Mouse (Mus musculus) CH12.LX (cell line): ENCODE data around the gene 4921524J17Rik. TPM values are rescaled to one million over a fixed set of nuclear protein-coding genes. Genes with fewer than 3 reads are reported as not detected.

ENCODE experiments used
- DNase-seq: peaks from one replicate; pipeline ENCODE4 v3.0.0-alpha.2; 2013; ENCODE audit errors: extremely low read depth
- H3K27ac ChIP-seq: 2 replicates; pipeline ENCODE4 v1.5.1; 2012; ENCODE audit warnings: low read depth, mild to moderate bottlenecking, control low read depth, moderate library complexity; ENCODE audit not compliant: insufficient read depth
- H3K27me3 ChIP-seq: replicated peaks from 2 replicates; pipeline ENCODE3; 2012; ENCODE audit warnings: inconsistent platforms
- H3K36me3 ChIP-seq, 2 experiments: replicated peaks in 1 of 2; 2 replicates each; pipeline versions ENCODE3 to v1.6.1; 2012; ENCODE audit warnings: inconsistent platforms in 1 of 2, low read length in 1 of 2, mild to moderate bottlenecking in 1 of 2, mixed read lengths in 1 of 2, moderate library complexity in 1 of 2; ENCODE audit not compliant: control insufficient read depth in 1 of 2, insufficient read depth in 1 of 2
- H3K4me1 ChIP-seq, 2 experiments: 2 replicates each; pipeline ENCODE4 v1.6.1; 2012; ENCODE audit warnings: inconsistent platforms in 1 of 2, moderate library complexity in 1 of 2; ENCODE audit not compliant: insufficient read depth in 2 of 2, control insufficient read depth in 1 of 2
- H3K4me2 ChIP-seq: 2 replicates; pipeline ENCODE4 v1.6.1; 2012; ENCODE audit warnings: low read depth, mild to moderate bottlenecking, control low read depth; ENCODE audit not compliant: poor library complexity, insufficient read depth, severe bottlenecking
- H3K4me3 ChIP-seq, 3 experiments: fragments of 150-350 bp in 1 of 3; sonication (generic) in 1 of 3; replicated peaks in 1 of 3; 2 replicates each; pipeline versions ENCODE3 to v1.5.1; 2011 to 2012; ENCODE audit warnings: low read depth in 2 of 3, low read length in 2 of 3, mild to moderate bottlenecking in 2 of 3, moderate library complexity in 2 of 3, control low read depth in 1 of 3, improper control_type of control experiment in 1 of 3, inconsistent platforms in 1 of 3, mixed read lengths in 1 of 3; ENCODE audit not compliant: poor library complexity in 1 of 3
- H3K79me2 ChIP-seq: replicated peaks from 2 replicates; pipeline ENCODE4 v1.6.1; 2012; ENCODE audit warnings: mild to moderate bottlenecking, moderate library complexity; ENCODE audit not compliant: control insufficient read depth, poor library complexity, insufficient read depth, severe bottlenecking; ENCODE audit errors: extremely low read depth
- H3K9ac ChIP-seq: 2 replicates; pipeline ENCODE4 v1.6.1; 2012; ENCODE audit warnings: low read depth, mild to moderate bottlenecking, control low read depth, moderate library complexity; ENCODE audit not compliant: insufficient read depth
- H3K9me3 ChIP-seq: replicated peaks from 2 replicates; pipeline ENCODE3; 2012; ENCODE audit warnings: low read length, inconsistent platforms, mixed read lengths
- BHLHE40 ChIP-seq: IDR thresholded peaks from 2 replicates; pipeline ENCODE4 v1.6.1; 2011; ENCODE audit warnings: mild to moderate bottlenecking, low read depth, low read length, improper control_type of control experiment
- CHD1 ChIP-seq: IDR thresholded peaks from 2 replicates; pipeline ENCODE4 v1.6.1; 2012; ENCODE audit warnings: low read depth, low read length, improper control_type of control experiment, inconsistent platforms
- E2F4 ChIP-seq: IDR thresholded peaks from 2 replicates; pipeline ENCODE4 v1.6.1; 2011; ENCODE audit warnings: low read depth, low read length, improper control_type of control experiment; ENCODE audit not compliant: insufficient replicate concordance
- ELF1 ChIP-seq: IDR thresholded peaks from 2 replicates; pipeline ENCODE4 v1.6.1; 2014; ENCODE audit warnings: low read depth, mild to moderate bottlenecking, inconsistent platforms, low read length, improper control_type of control experiment
- GABPA ChIP-seq: IDR thresholded peaks from 2 replicates; pipeline ENCODE4 v1.6.1; 2012; ENCODE audit warnings: low read depth, low read length, improper control_type of control experiment, inconsistent platforms; ENCODE audit not compliant: insufficient replicate concordance
- JUN ChIP-seq: IDR thresholded peaks from 2 replicates; pipeline ENCODE4 v1.6.1; 2011; ENCODE audit warnings: low read depth, mild to moderate bottlenecking, low read length, improper control_type of control experiment, moderate library complexity; ENCODE audit not compliant: insufficient read depth
- JUND ChIP-seq: conservative IDR thresholded peaks from 2 replicates; pipeline ENCODE4 v1.6.1; 2011; ENCODE audit warnings: low read depth, low read length, improper control_type of control experiment
- KAT2A ChIP-seq: IDR thresholded peaks from 2 replicates; pipeline ENCODE4 v1.6.1; 2012; ENCODE audit warnings: low read length, improper control_type of control experiment, inconsistent platforms; ENCODE audit not compliant: insufficient replicate concordance
- MAFK ChIP-seq: IDR thresholded peaks from 2 replicates; pipeline ENCODE4 v1.6.1; 2011; ENCODE audit warnings: low read length, improper control_type of control experiment; ENCODE audit not compliant: insufficient replicate concordance
- MAX ChIP-seq: IDR thresholded peaks from 2 replicates; pipeline ENCODE4 v1.6.1; 2011; ENCODE audit warnings: low read length, improper control_type of control experiment
- MEF2A ChIP-seq: IDR thresholded peaks from 2 replicates; pipeline ENCODE4 v1.6.1; 2014; ENCODE audit warnings: low read depth, mild to moderate bottlenecking, inconsistent platforms, low read length, improper control_type of control experiment, borderline replicate concordance
- MYC ChIP-seq: IDR thresholded peaks from 2 replicates; pipeline ENCODE4 v1.6.1; 2011; ENCODE audit warnings: low read depth, mild to moderate bottlenecking, improper control_type of control experiment, low read length
- NELFE ChIP-seq: IDR thresholded peaks from 2 replicates; pipeline ENCODE4 v1.6.1; 2011; ENCODE audit warnings: low read depth, low read length, improper control_type of control experiment
- NRF1 ChIP-seq: IDR thresholded peaks from 2 replicates; pipeline ENCODE4 v1.6.1; 2014; ENCODE audit warnings: low read depth, mild to moderate bottlenecking, inconsistent platforms, low read length, improper control_type of control experiment, moderate library complexity
- PAX5 ChIP-seq: IDR thresholded peaks from 2 replicates; pipeline ENCODE4 v1.6.1; 2012; ENCODE audit warnings: low read length, inconsistent platforms, mixed read lengths
- POLR2A ChIP-seq: IDR thresholded peaks from 2 replicates; pipeline ENCODE4 v1.6.1; 2011; ENCODE audit warnings: low read depth, mild to moderate bottlenecking, improper control_type of control experiment, low read length
- POLR2AphosphoS2 ChIP-seq: IDR thresholded peaks from 2 replicates; pipeline ENCODE4 v1.6.1; 2011; ENCODE audit warnings: low read depth, low read length, improper control_type of control experiment
- RAD21 ChIP-seq: IDR thresholded peaks from 2 replicates; pipeline ENCODE4 v1.6.1; 2011; ENCODE audit warnings: low read depth, mild to moderate bottlenecking, low read length, improper control_type of control experiment, moderate library complexity
- RCOR1 ChIP-seq: conservative IDR thresholded peaks from 2 replicates; pipeline ENCODE4 v1.6.1; 2012; ENCODE audit warnings: low read depth, mild to moderate bottlenecking, inconsistent platforms, low read length, improper control_type of control experiment
- SIN3A ChIP-seq: IDR thresholded peaks from 2 replicates; pipeline ENCODE4 v1.6.1; 2012; ENCODE audit warnings: low read length, improper control_type of control experiment, inconsistent platforms
- SMC3 ChIP-seq: IDR thresholded peaks from 2 replicates; pipeline ENCODE4 v1.6.1; 2011; ENCODE audit warnings: low read depth, low read length, improper control_type of control experiment
- TBP ChIP-seq: conservative IDR thresholded peaks from 2 replicates; pipeline ENCODE4 v1.6.1; 2011; ENCODE audit warnings: low read depth, low read length, improper control_type of control experiment
- TCF12 ChIP-seq: IDR thresholded peaks from 2 replicates; pipeline ENCODE4 v1.6.1; 2014; ENCODE audit warnings: low read depth, mild to moderate bottlenecking, inconsistent platforms, low read length, improper control_type of control experiment
- UBTF ChIP-seq: IDR thresholded peaks from 2 replicates; pipeline ENCODE4 v1.6.1; 2012; ENCODE audit warnings: low read depth, mild to moderate bottlenecking, inconsistent platforms, low read length, improper control_type of control experiment, moderate library complexity
- USF1 ChIP-seq: IDR thresholded peaks from 2 replicates; pipeline ENCODE4 v1.6.1; 2014; ENCODE audit warnings: low read depth, mild to moderate bottlenecking, inconsistent platforms, low read length, improper control_type of control experiment
- ZC3H11A ChIP-seq: IDR thresholded peaks from 2 replicates; pipeline ENCODE4 v1.6.1; 2012; ENCODE audit warnings: low read depth, mild to moderate bottlenecking, inconsistent platforms, low read length, improper control_type of control experiment
- dilution Hi-C: fragments of 300-500 bp; cut with MboI; formaldehyde crosslinking; loops from 2 replicates; pipeline ENCODE4 v1.14.3; 2020; ENCODE audit warnings: low sequenced_read_pairs; ENCODE audit not compliant: extremely low pct_unique_long_range_greater_than_20kb, extremely low pct_ligation_motif_present
- in situ Hi-C: fragments of 300-500 bp; cut with MboI; formaldehyde crosslinking; loops from 3 replicates; pipeline ENCODE4 v1.14.3; 2019; ENCODE audit warnings: low sequenced_read_pairs, low pct_ligation_motif_present, low pct_unique_long_range_greater_than_20kb, mixed read lengths
- polyA plus RNA-seq: library from polyadenylated mRNA; unstranded; fragments of >175 nt; gene quantifications from 2 replicates; pipeline ENCODE4 v1.2.1, GENCODE M21; 2012; ENCODE audit warnings: low read depth; ENCODE audit not compliant: insufficient read length
- total RNA-seq, 2 experiments: library from RNA; depleted of rRNA; stranded (reverse); fragments of 300-350 nt in 1 of 2; fragments of >200 nt in 1 of 2; gene quantifications; 2 replicates each; pipeline ENCODE4 v1.2.3; 2012 to 2014

The 4921524J17Rik gene
- total and polyA plus RNA-seq, 3 experiments, result 10.3 to 28.8 (median 25.1) TPM

GRCm38 (mm10) chr8:85476970-85477545 is 44.4 kb upstream of the 4921524J17Rik start:
- H3K9ac ChIP-seq, result no peak overlapping the region
- dilution Hi-C loops (no loop called here), in situ Hi-C loops (no loop called here)
- no peaks in the 10 kb centered on the region for H3K27me3 ChIP-seq
- H3K4me1 ChIP-seq, result peaks cover 3 to 12% of the 10 kb centered on the region in 2 experiments
- no peak overlapping the region for H3K4me3 ChIP-seq
- no peaks in the 10 kb centered on the region for H3K36me3 ChIP-seq
- no peak overlapping the region for H3K4me2 ChIP-seq
- H3K79me2 ChIP-seq, result no peaks in the 10 kb centered on the region
- DNase-seq, result no peak
- no peak for TF ChIP-seq UBTF
- no peak overlapping the region for H3K27ac ChIP-seq
- peaks cover 3% of the 10 kb centered on the region for H3K9me3 ChIP-seq

GRCm38 (mm10) chr8:85474924-85475323 is 42.3 kb upstream of the 4921524J17Rik start:
- in situ Hi-C loops, result loop anchor here (25.0 kb wide), 1 partner anchor 187 kb away; no protein-coding TSS in a partner anchor
- no peak overlapping the region for H3K4me2 ChIP-seq
- no peaks in the 10 kb centered on the region for H3K36me3 ChIP-seq
- no peak for TF ChIP-seq KAT2A
- no peak for TF ChIP-seq JUND
- TF ChIP-seq POLR2A, result no peak
- TF ChIP-seq USF1, result no peak
- no peak for TF ChIP-seq E2F4
- TF ChIP-seq GABPA, result no peak
- no peak for TF ChIP-seq TBP
- no peak for TF ChIP-seq NRF1
- no peak for TF ChIP-seq PAX5
- TF ChIP-seq JUN, result no peak
- TF ChIP-seq MAX, result no peak
- TF ChIP-seq POLR2AphosphoS2, result no peak
- TF ChIP-seq SIN3A, result no peak
- H3K4me3 ChIP-seq, result no peak overlapping the region
- DNase-seq, result no peak
- H3K9me3 ChIP-seq, result peaks cover 3% of the 10 kb centered on the region
- H3K4me1 ChIP-seq, result peaks cover 0 to 7% of the 10 kb centered on the region in 2 experiments; a peak in 1 of 4 replicates
- dilution Hi-C loops, result no loop called here
- no peak overlapping the region for H3K9ac ChIP-seq
- H3K27me3 ChIP-seq, result no peaks in the 10 kb centered on the region
- H3K79me2 ChIP-seq, result no peaks in the 10 kb centered on the region
- H3K27ac ChIP-seq, result no peak overlapping the region

- H3K36me3 ChIP-seq, result no peaks in the 10 kb centered on the region
- DNase-seq, result no peak
- in situ Hi-C loops, result loop anchor here (25.0 kb wide), 1 partner anchor 189 kb away; no protein-coding TSS in a partner anchor
- no peak overlapping the region for H3K4me3 ChIP-seq
- TF ChIP-seq ZC3H11A, result no peak
- TF ChIP-seq TCF12, result no peak
- TF ChIP-seq MYC, result no peak
- TF ChIP-seq MEF2A, result no peak
- TF ChIP-seq GABPA, result no peak
- TF ChIP-seq RCOR1, result no peak
- TF ChIP-seq NELFE, result no peak
- TF ChIP-seq POLR2A, result no peak
- no peak for TF ChIP-seq KAT2A
- no peak for TF ChIP-seq BHLHE40
- TF ChIP-seq SMC3, result no peak
- no peak for TF ChIP-seq CHD1
- TF ChIP-seq RAD21, result no peak
- TF ChIP-seq JUN, result no peak
- no peak for TF ChIP-seq USF1
- TF ChIP-seq ELF1, result no peak
- no peak for TF ChIP-seq MAFK
- TF ChIP-seq, all 38 proteins: peak for 0
- Histone ChIP-seq H3K9me3 (peaks cover 3% of the 10 kb centered on the region), H3K9ac (no peak overlapping the region), H3K4me1 (peaks cover 2 to 7% of the 10 kb centered on the region in 2 experiments; a peak in 1 of 4 replicates), H3K79me2 (no peaks in the 10 kb centered on the region), H3K27me3 (no peaks in the 10 kb centered on the region), H3K27ac (no peak overlapping the region), H3K4me2 (no peak overlapping the region)
- dilution Hi-C loops, result no loop called here
Observed at GRCm38 (mm10) chr8:85473246-85473645, 40.6 kb upstream of the 4921524J17Rik start.
